Mouse (Mus musculus) small intestine, adult 2 months (tissue): ENCODE data around the gene Izumo1r.

Experiments used
- CTCF ChIP-seq: fragments of 200-500 bp; IDR thresholded peaks from 2 replicates; pipeline ENCODE4 v1.5.1; 2012; ENCODE audit warnings: low read depth, mild to moderate bottlenecking, control low read depth, inconsistent platforms, low read length, moderate library complexity, mixed read lengths; ENCODE audit not compliant: insufficient replicate concordance, insufficient read length; ENCODE audit errors: extremely low read depth
- POLR2A ChIP-seq: fragments of 200-500 bp; IDR thresholded peaks from 2 replicates; pipeline ENCODE4 v1.6.1; 2012; ENCODE audit warnings: low read depth, mild to moderate bottlenecking, control low read depth, inconsistent platforms, low read length, moderate library complexity

- peak; percentile 40; the same call in 1 of the 2 replicates for TF ChIP-seq CTCF
- TF ChIP-seq POLR2A = no peak
Measured at GRCm38 (mm10) chr9:14866957-14867356, 36.8 kb downstream of the Izumo1r start.
